Mouse (Mus musculus) forebrain, embryonic 11.5 days (tissue): Measurements from ENCODE around the gene Gm2696. TPM values are rescaled to one million over a fixed set of nuclear protein-coding genes. Genes with fewer than 3 reads are reported as not detected.

Source experiments
- ATAC-seq: fragments of 200-750 bp; cut with Nextera tagmentation; replicated peaks from 2 replicates; pipeline ENCODE4 v1.8.0; 2017; ENCODE audit warnings: moderate TSS enrichment; ENCODE audit not compliant: low FRiP score
- DNase-seq: peaks from one replicate; pipeline ENCODE4 v3.0.0-alpha.2; 2017; ENCODE audit warnings: low spot score
- H3K27ac ChIP-seq: fragments of 300-500 bp; sonication (generic); 2 replicates; pipeline ENCODE4 v1.5.1; 2014; ENCODE audit warnings: low read depth, low read length
- H3K27me3 ChIP-seq: fragments of 300-500 bp; sonication (generic); 2 replicates; pipeline ENCODE4 v1.6.1; 2014; ENCODE audit warnings: mild to moderate bottlenecking, low read length, mixed read lengths; ENCODE audit not compliant: control insufficient read depth, insufficient read depth
- H3K36me3 ChIP-seq: fragments of 300-500 bp; sonication (generic); 2 replicates; pipeline ENCODE4 v1.6.1; 2014; ENCODE audit warnings: mild to moderate bottlenecking, low read length, moderate library complexity, mixed read lengths; ENCODE audit not compliant: control insufficient read depth, insufficient read depth
- H3K4me1 ChIP-seq: fragments of 300-500 bp; sonication (generic); replicated peaks from 2 replicates; pipeline ENCODE4 v1.6.1; 2014; ENCODE audit warnings: low read length, mixed read lengths; ENCODE audit not compliant: control insufficient read depth, insufficient read depth
- H3K4me2 ChIP-seq: fragments of 300-500 bp; sonication (generic); 2 replicates; pipeline ENCODE4 v1.6.1; 2014; ENCODE audit warnings: low read depth, mild to moderate bottlenecking, low read length, moderate library complexity, mixed read lengths; ENCODE audit not compliant: severe bottlenecking
- H3K4me3 ChIP-seq: fragments of 300-500 bp; sonication (generic); 2 replicates; pipeline ENCODE4 v1.5.1; 2014; ENCODE audit warnings: low read depth, low read length
- H3K9ac ChIP-seq: fragments of 300-500 bp; sonication (generic); 2 replicates; pipeline ENCODE4 v1.6.1; 2014; ENCODE audit warnings: low read length
- H3K9me3 ChIP-seq: fragments of 300-500 bp; sonication (generic); 2 replicates; pipeline ENCODE4 v1.6.1; 2016; ENCODE audit warnings: low read length, mixed read lengths; ENCODE audit not compliant: control insufficient read depth
- WGBS: fragments of 180-500 bp; shearing (Covaris S2); extraction: QIAGEN DNeasy Blood & Tissue Kit; methylation state at CpG from one replicate; pipeline ENCODE4 v1.1.7; 2014; 5-methylcytosine and 5-hydroxymethylcytosine counted together
- polyA plus RNA-seq: library from polyadenylated mRNA; unstranded; fragments of >200 nt; fragmentation: Nextera tagmentation; extraction: Ambion mirVana; gene quantifications from 2 replicates; pipeline ENCODE4 v1.2.1, GENCODE M21; 2014

The Gm2696 gene
- polyA plus RNA-seq, 1 experiment from 2014 or later, result not detected

GRCm38 (mm10) chr10:77864067-77864761 lies 49.7 kb downstream of the Gm2696 start:
- H3K27ac ChIP-seq, result no peak overlapping the region
- no peaks in the 10 kb centered on the region for H3K27me3 ChIP-seq
- H3K4me1 ChIP-seq, result no peaks in the 10 kb centered on the region
- no peaks in the 10 kb centered on the region for H3K36me3 ChIP-seq
- H3K4me2 ChIP-seq, result peak overlapping the region; percentile 36
- H3K9me3 ChIP-seq, result no peaks in the 10 kb centered on the region
- 41% methylated on average over 14 of the region's 14 CpGs for WGBS
- ATAC-seq (peak; percentile 85), DNase-seq (peak; percentile 72)
- peak overlapping the region; percentile 14; the same call in 1 of the 2 replicates for H3K4me3 ChIP-seq
- H3K9ac ChIP-seq, result peak overlapping the region; percentile 33; the same call in 1 of the 2 replicates

GRCm38 (mm10) chr10:77864762-77865143 lies 50.3 kb downstream of the Gm2696 start:
- peak overlapping the region; percentile 36 for H3K4me2 ChIP-seq
- no peaks in the 10 kb centered on the region for H3K9me3 ChIP-seq
- H3K4me3 ChIP-seq, result peak overlapping the region; percentile 14; the same call in 1 of the 2 replicates
- H3K9ac ChIP-seq, result peak overlapping the region; percentile 33; the same call in 1 of the 2 replicates
- no peak for DNase-seq
- WGBS, result 51% methylated on average over 11 of the region's 11 CpGs
- no peaks in the 10 kb centered on the region for H3K27me3 ChIP-seq
- no peaks in the 10 kb centered on the region for H3K4me1 ChIP-seq
- no peak overlapping the region for H3K27ac ChIP-seq
- ATAC-seq, result peak; percentile 42; the same call in 1 of the 2 replicates
- no peaks in the 10 kb centered on the region for H3K36me3 ChIP-seq

- H3K4me3 ChIP-seq, result no peak overlapping the region
- no peak overlapping the region for H3K27ac ChIP-seq
- H3K9me3 ChIP-seq, result no peaks in the 10 kb centered on the region
- no peak overlapping the region for H3K4me2 ChIP-seq
- 15% methylated on average over 1 of the region's 1 CpGs for WGBS
- DNase-seq (no peak), ATAC-seq (no peak)
- no peaks in the 10 kb centered on the region for H3K4me1 ChIP-seq
- H3K27me3 ChIP-seq, result no peaks in the 10 kb centered on the region
- no peaks in the 10 kb centered on the region for H3K36me3 ChIP-seq
- no peak overlapping the region for H3K9ac ChIP-seq
These were observed 53.1 kb downstream of the Gm2696 start for GRCm38 (mm10) chr10:77867546-77867945.

- Histone ChIP-seq H3K9me3 (no peaks in the 10 kb centered on the region), H3K27me3 (no peaks in the 10 kb centered on the region), H3K9ac (no peak overlapping the region), H3K36me3 (no peaks in the 10 kb centered on the region), H3K4me1 (no peaks in the 10 kb centered on the region), H3K4me2 (no peak overlapping the region), H3K27ac (no peak overlapping the region), H3K4me3 (no peak overlapping the region)
- whole genome bisulfite sequencing, result 90% methylated on average over 7 of the region's 7 CpGs
- ATAC-seq (no peak), DNase-seq (no peak)
These were observed 55.2 kb downstream of the Gm2696 start for GRCm38 (mm10) chr10:77869651-77870050.

- H3K36me3 ChIP-seq, result no peaks in the 10 kb centered on the region
- H3K9ac ChIP-seq, result no peak overlapping the region
- H3K4me2 ChIP-seq, result no peak overlapping the region
- no peak overlapping the region for H3K27ac ChIP-seq
- no peak overlapping the region for H3K4me3 ChIP-seq
- ATAC-seq, result no peak
- no peaks in the 10 kb centered on the region for H3K27me3 ChIP-seq
- no peak for DNase-seq
- no peaks in the 10 kb centered on the region for H3K4me1 ChIP-seq
- no peaks in the 10 kb centered on the region for H3K9me3 ChIP-seq
- 63% methylated on average over 6 of the region's 6 CpGs for WGBS
These were observed 64.5 kb downstream of the Gm2696 start for GRCm38 (mm10) chr10:77878985-77879384.

GRCm38 (mm10) chr10:77880305-77880704 lies 65.8 kb downstream of the Gm2696 start:
- DNase-seq (no peak), ATAC-seq (no peak)
- Histone ChIP-seq H3K9me3 (no peaks in the 10 kb centered on the region), H3K4me3 (no peak overlapping the region), H3K9ac (no peak overlapping the region), H3K27me3 (no peaks in the 10 kb centered on the region), H3K36me3 (no peaks in the 10 kb centered on the region), H3K4me2 (no peak overlapping the region), H3K27ac (no peak overlapping the region), H3K4me1 (no peaks in the 10 kb centered on the region)
- WGBS, result 86% methylated on average over 3 of the region's 3 CpGs

GRCm38 (mm10) chr10:77882553-77882952 lies 68.1 kb downstream of the Gm2696 start:
- no peaks in the 10 kb centered on the region for H3K9me3 ChIP-seq
- no peaks in the 10 kb centered on the region for H3K27me3 ChIP-seq
- no peak overlapping the region for H3K27ac ChIP-seq
- no peaks in the 10 kb centered on the region for H3K4me1 ChIP-seq
- ATAC-seq, result no peak
- DNase-seq, result no peak
- WGBS, result 91% methylated on average over 5 of the region's 5 CpGs
- no peak overlapping the region for H3K4me3 ChIP-seq
- H3K4me2 ChIP-seq, result no peak overlapping the region
- no peaks in the 10 kb centered on the region for H3K36me3 ChIP-seq
- H3K9ac ChIP-seq, result no peak overlapping the region
